ENCODE assay signal across 17 mouse cellular contexts in the genomic region with DNA sequence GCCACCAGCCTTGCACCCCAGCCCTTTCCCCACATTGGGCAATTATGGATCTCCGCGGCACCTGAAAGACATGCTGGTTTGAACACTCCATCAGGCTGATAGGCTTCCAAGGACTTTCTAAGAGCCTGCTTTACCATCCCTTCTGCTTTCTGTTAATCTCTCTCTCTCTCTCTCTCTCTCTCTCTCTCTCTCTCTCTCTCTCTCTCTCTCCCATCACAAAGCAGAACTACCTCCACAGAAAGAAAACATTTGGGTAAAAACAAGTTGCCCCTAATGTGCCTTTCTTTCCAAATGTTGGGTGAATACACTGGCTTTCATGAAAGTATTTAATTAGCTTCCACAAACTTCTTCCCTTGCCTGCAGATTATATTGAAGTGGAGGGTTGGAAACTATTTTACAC. TPM values are rescaled to one million over a fixed set of nuclear protein-coding genes. Genes with fewer than 3 reads are reported as not detected.
DNase-seq lines count a peak whose midpoint lies in the region; ATAC-seq and TF ChIP-seq lines count a peak whose summit lies in the region.
"Had no signal": no experiment of that assay in that cellular context is flagged by ENCODE, and none has a peak within 500 bp of the region (broad histone marks: within the 10 kb centered on the region; RNA-seq: fewer than 3 reads in every experiment).

A gene (minus strand): TSS at position 101 of the 400 bp plus-strand sequence.

- no peak within 1 kb of the TSS for H3K27ac ChIP-seq in heart, embryonic 12.5 days (ENCODE audit: poor library complexity, severe bottlenecking)
- H3K27ac ChIP-seq in left cerebral cortex, adult 2 months, result peak within 1 kb of the TSS; percentile 32; the same call in 1 of the 2 replicates
- peak within 1 kb of the TSS; percentile 96 for H3K27ac ChIP-seq in forebrain, embryonic 10.5 days
- H3K27ac ChIP-seq: embryonic facial prominence, embryonic 15.5 days had no signal

- H3K36me3 ChIP-seq in heart, embryonic 12.5 days, result no peaks in the 10 kb centered on the region
- H3K36me3 ChIP-seq in forebrain, embryonic 10.5 days (replicated peaks), result peaks cover 9% of the 10 kb centered on the region; the same call in 1 of the 2 replicates
- H3K36me3 ChIP-seq: embryonic facial prominence, embryonic 15.5 days had no signal

- H3K4me3 ChIP-seq in heart, embryonic 12.5 days, result peak within 1 kb of the TSS; percentile 38; the same call in 1 of the 2 replicates
- peak within 1 kb of the TSS; percentile 50; the same call in 1 of the 2 replicates for H3K4me3 ChIP-seq in left cerebral cortex, adult 2 months
- H3K4me3 ChIP-seq in forebrain, embryonic 10.5 days, result peak within 1 kb of the TSS; percentile 71

- WGBS in heart, embryonic 12.5 days, result 4% methylated on average over 2 of the region's 2 CpGs
- WGBS in forebrain, embryonic 10.5 days, result 0% methylated on average over 2 of the region's 2 CpGs

- H3K27me3 ChIP-seq in heart, embryonic 12.5 days (replicated peaks), result peaks cover 96% of the 10 kb centered on the region
- H3K27me3 ChIP-seq in forebrain, embryonic 10.5 days (ENCODE audit: poor library complexity, severe bottlenecking), result peaks cover 100% of the 10 kb centered on the region

- no peak within 1 kb of the TSS for H3K9ac ChIP-seq in heart, embryonic 12.5 days
- H3K9ac ChIP-seq: embryonic facial prominence, embryonic 15.5 days; liver, postnatal 0 days had no signal

- H3K4me1 ChIP-seq in heart, embryonic 12.5 days (replicated peaks), result peaks cover 17% of the 10 kb centered on the region
- peaks cover 76% of the 10 kb centered on the region for H3K4me1 ChIP-seq in forebrain, embryonic 10.5 days

- no peak for ATAC-seq in heart, embryonic 12.5 days (ENCODE audit: insufficient number of reproducible peaks, low FRiP score)
- ATAC-seq: intestine, embryonic 16.5 days; liver, postnatal 0 days had no signal

- no peak for TF ChIP-seq CTCF in left cerebral cortex, adult 2 months (IDR thresholded peaks at IDR 0.05)

- DNase-seq in heart, postnatal 36 days, result no peak
- DNase-seq in left cerebral cortex, adult 2 months (ENCODE audit: extremely low spot score in 1 of 2, low spot score in 2 of 2), result no peak
- DNase-seq in left cerebral cortex, adult 11 months (ENCODE audit: low spot score), result no peak
- no peak for DNase-seq in forebrain, embryonic 10.5 days (ENCODE audit: extremely low spot score, low spot score)
- no peak for DNase-seq in left cerebral cortex, adult 8-10 months (ENCODE audit: low spot score in 2 of 2)
- no peak for DNase-seq in T-cell, adult 2 months (ENCODE audit: low spot score)
- no peak for DNase-seq in adrenal gland, adult (ENCODE audit: inconsistent age in 2 of 2, low spot score in 1 of 2)
- DNase-seq: cerebellum, adult 8-10 months; heart, postnatal 4 days; kidney, postnatal 36 days; liver, postnatal 0 days; thymus, postnatal 36 days had no signal

- H3K9me3 ChIP-seq in heart, embryonic 12.5 days (replicated peaks), result no peaks in the 10 kb centered on the region
- no peaks in the 10 kb centered on the region for H3K9me3 ChIP-seq in forebrain, embryonic 10.5 days
- H3K9me3 ChIP-seq: embryonic facial prominence, embryonic 15.5 days had no signal

- H3K4me2 ChIP-seq in heart, embryonic 12.5 days, result peak within 1 kb of the TSS; percentile 55

- intact Hi-C loops in heart, postnatal 36 days (cut with DNase I), result no loop called here
- intact Hi-C loops in left cerebral cortex, adult 2 months (cut with DNase I), result no loop called here

RNA-seq across cellular contexts. Expression of the gene that starts here (rescaled TPM):
- polyA plus RNA-seq in heart, embryonic 12.5 days (2016; fragmentation: Nextera tagmentation; extraction: Ambion mirVana), result 0.18 TPM in 1 of 2 replicates, not detected in the other
- total RNA-seq in heart, postnatal 36 days (2021), result not detected
- 10 to 100 TPM; 28.6 to 33.1 TPM for total RNA-seq in left cerebral cortex, adult 2 months (2021)
- polyA plus RNA-seq in forebrain, embryonic 10.5 days (2016; fragmentation: Nextera tagmentation; extraction: Ambion mirVana), result 31.3 and 35.2 TPM in 2 replicates
- 10 to 100 TPM; 25.8 to 29.3 (median 28.4) TPM for total RNA-seq in left cerebral cortex, adult 8-10 months (2022)
- total RNA-seq: heart, postnatal 4 days had no signal
- polyA plus RNA-seq: intestine, embryonic 16.5 days; liver, postnatal 0 days; neural tube, embryonic 11.5 days; spleen, adult 2 months had no signal

Comparison
In these comparisons a context has a peak if more than half of its experiments do, and no peak if none do; other contexts are left out.
1. RNA of the gene that starts here (total RNA-seq): 28.6 to 33.1 TPM in left cerebral cortex, adult 2 months and 25.8 to 29.3 TPM in left cerebral cortex, adult 8-10 months; not detected in heart, postnatal 36 days; every median in the first group is over 10 times any median in the second.
2. RNA of the gene that starts here (polyA plus RNA-seq): 31.3 to 35.2 TPM in forebrain, embryonic 10.5 days; 0.18 TPM in heart, embryonic 12.5 days; every median in the first group is over 10 times any median in the second.
3. Peak in every context shown above with its lines, with median percentiles within 50 percentile points of each other: H3K4me3 ChIP-seq.